Mouse (Mus musculus) liver, adult 2 months (tissue): ENCODE measurements around the gene Wfdc15b.

ENCODE experiments used
- CTCF ChIP-seq: fragments of 200-500 bp; IDR thresholded peaks from 2 replicates; pipeline ENCODE4 v1.5.1; 2011; ENCODE audit warnings: low read depth, low read length, control low read depth
- POLR2A ChIP-seq: fragments of 200-500 bp; IDR thresholded peaks from 2 replicates; pipeline ENCODE4 v1.6.1; 2011; ENCODE audit warnings: low read length, control low read depth; ENCODE audit not compliant: insufficient read depth; ENCODE audit errors: extremely low read depth

DNA sequence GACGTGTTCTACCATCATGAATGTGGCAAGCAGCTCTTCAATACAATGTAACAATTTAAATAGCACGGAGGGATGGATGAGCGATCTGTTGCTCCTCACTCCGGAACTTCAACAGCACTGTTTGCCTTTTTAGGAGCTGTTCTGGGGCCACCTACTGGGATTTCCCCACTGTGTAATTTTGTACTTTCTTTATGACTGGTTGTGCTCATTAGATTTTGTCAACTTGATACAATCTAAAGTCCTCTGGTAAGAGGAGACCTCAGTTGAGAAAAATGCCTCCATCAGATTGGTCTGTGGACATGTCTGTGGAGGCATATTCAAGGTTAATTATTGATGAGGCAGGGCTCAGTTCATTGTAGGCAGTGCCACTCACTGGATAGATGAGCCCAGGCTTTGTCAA, 10.6 kb downstream of the Wfdc15b start:
- TF ChIP-seq POLR2A: no peak
- TF ChIP-seq CTCF: no peak
